Mouse (Mus musculus): ENCODE data around the gene Gclc. TPM values are rescaled to one million over a fixed set of nuclear protein-coding genes. Genes with fewer than 3 reads are reported as not detected.

Gclc gene
- polyA plus RNA-seq (2014; fragmentation: Nextera tagmentation; extraction: Ambion mirVana), result 12.3 and 13.3 TPM in 2 replicates

GRCm38 (mm10) chr9:77753853-77754727, at the start of gene Gclc:
TSS of gene Gclc (plus strand) at chr9:77754535.
- peak within 1 kb of the TSS; percentile 83 for H3K4me3 ChIP-seq (ENCODE audit: low read depth, low read length)
- H3K27ac ChIP-seq (ENCODE audit: low read depth, low read length), result peak within 1 kb of the TSS; percentile 88
- no peaks in the 10 kb centered on the region for H3K27me3 ChIP-seq (ENCODE audit: control insufficient read depth, insufficient read depth, low read length)
- peak within 1 kb of the TSS; percentile 80 for H3K9ac ChIP-seq (ENCODE audit: low read depth, low read length)
- no peaks in the 10 kb centered on the region for H3K9me3 ChIP-seq (replicated peaks; ENCODE audit: control insufficient read depth, low read length)
- peaks cover 3% of the 10 kb centered on the region; the same call in 1 of the 2 replicates for H3K4me1 ChIP-seq (ENCODE audit: control insufficient read depth, insufficient read depth, low read length)
- 12% methylated on average over 34 of the region's 54 CpGs for WGBS (ENCODE audit: insufficient replicate concordance)
- H3K4me2 ChIP-seq, result peak within 1 kb of the TSS; percentile 82
- no peaks in the 10 kb centered on the region for H3K36me3 ChIP-seq (ENCODE audit: control insufficient read depth, insufficient read depth, low read length)
- ATAC-seq (replicated peaks; ENCODE audit: insufficient number of reproducible peaks, low FRiP score, low TSS enrichment), result peak; percentile 85

- Histone ChIP-seq H3K9me3 (replicated peaks; ENCODE audit: control insufficient read depth, low read length) (no peaks in the 10 kb centered on the region), H3K27me3 (ENCODE audit: control insufficient read depth, insufficient read depth, low read length) (no peaks in the 10 kb centered on the region), H3K4me3 (ENCODE audit: low read depth, low read length) (no peak overlapping the region), H3K27ac (ENCODE audit: low read depth, low read length) (no peak overlapping the region), H3K9ac (ENCODE audit: low read depth, low read length) (no peak overlapping the region), H3K36me3 (ENCODE audit: control insufficient read depth, insufficient read depth, low read length) (no peaks in the 10 kb centered on the region), H3K4me1 (ENCODE audit: control insufficient read depth, insufficient read depth, low read length) (no peaks in the 10 kb centered on the region), H3K4me2 (no peak overlapping the region)
- ATAC-seq (replicated peaks; ENCODE audit: insufficient number of reproducible peaks, low FRiP score, low TSS enrichment), result no peak
- 68% methylated on average over 6 of the region's 6 CpGs for WGBS (ENCODE audit: insufficient replicate concordance)
Measured at GRCm38 (mm10) chr9:77706515-77706914, 47.8 kb upstream of the Gclc start.

- Histone ChIP-seq H3K36me3 (ENCODE audit: control insufficient read depth, insufficient read depth, low read length) (no peaks in the 10 kb centered on the region), H3K4me1 (ENCODE audit: control insufficient read depth, insufficient read depth, low read length) (no peaks in the 10 kb centered on the region), H3K4me2 (no peak overlapping the region), H3K9me3 (replicated peaks; ENCODE audit: control insufficient read depth, low read length) (no peaks in the 10 kb centered on the region), H3K9ac (ENCODE audit: low read depth, low read length) (no peak overlapping the region), H3K27me3 (ENCODE audit: control insufficient read depth, insufficient read depth, low read length) (no peaks in the 10 kb centered on the region), H3K4me3 (ENCODE audit: low read depth, low read length) (no peak overlapping the region), H3K27ac (ENCODE audit: low read depth, low read length) (no peak overlapping the region)
- WGBS (ENCODE audit: insufficient replicate concordance), result 77% methylated on average over 9 of the region's 9 CpGs
- ATAC-seq (replicated peaks; ENCODE audit: insufficient number of reproducible peaks, low FRiP score, low TSS enrichment), result no peak
Measured at GRCm38 (mm10) chr9:77707433-77708139, 46.7 kb upstream of the Gclc start.

DNA sequence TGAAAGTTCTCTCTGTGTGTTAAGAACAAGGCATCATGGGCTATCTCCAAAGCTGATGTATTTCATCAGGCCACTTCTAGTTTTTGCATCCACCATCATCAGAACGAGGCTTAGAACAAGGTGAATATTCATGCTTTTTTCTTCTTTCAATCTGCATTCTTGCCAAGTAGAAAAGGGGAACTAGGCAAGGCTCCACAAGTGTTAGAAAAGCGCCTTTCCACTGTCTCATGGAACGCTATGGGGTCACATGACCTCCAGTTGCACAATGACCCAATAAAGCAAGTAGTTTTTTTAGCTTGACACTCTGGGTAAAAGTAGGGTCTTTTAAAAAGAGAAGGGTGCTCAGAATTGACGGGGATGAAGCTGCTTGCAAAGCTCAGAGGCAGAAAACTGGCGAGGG, 45.4 kb upstream of the Gclc start:
- Histone ChIP-seq H3K9me3 (replicated peaks; ENCODE audit: control insufficient read depth, low read length) (no peaks in the 10 kb centered on the region), H3K36me3 (ENCODE audit: control insufficient read depth, insufficient read depth, low read length) (no peaks in the 10 kb centered on the region), H3K4me2 (no peak overlapping the region), H3K27ac (ENCODE audit: low read depth, low read length) (no peak overlapping the region), H3K4me1 (ENCODE audit: control insufficient read depth, insufficient read depth, low read length) (no peaks in the 10 kb centered on the region; the same call in 1 of the 2 replicates), H3K4me3 (ENCODE audit: low read depth, low read length) (no peak overlapping the region), H3K9ac (ENCODE audit: low read depth, low read length) (no peak overlapping the region), H3K27me3 (ENCODE audit: control insufficient read depth, insufficient read depth, low read length) (no peaks in the 10 kb centered on the region)
- no peak for ATAC-seq (replicated peaks; ENCODE audit: insufficient number of reproducible peaks, low FRiP score, low TSS enrichment)
- WGBS (ENCODE audit: insufficient replicate concordance), result 75% methylated on average over 5 of the region's 5 CpGs

DNA sequence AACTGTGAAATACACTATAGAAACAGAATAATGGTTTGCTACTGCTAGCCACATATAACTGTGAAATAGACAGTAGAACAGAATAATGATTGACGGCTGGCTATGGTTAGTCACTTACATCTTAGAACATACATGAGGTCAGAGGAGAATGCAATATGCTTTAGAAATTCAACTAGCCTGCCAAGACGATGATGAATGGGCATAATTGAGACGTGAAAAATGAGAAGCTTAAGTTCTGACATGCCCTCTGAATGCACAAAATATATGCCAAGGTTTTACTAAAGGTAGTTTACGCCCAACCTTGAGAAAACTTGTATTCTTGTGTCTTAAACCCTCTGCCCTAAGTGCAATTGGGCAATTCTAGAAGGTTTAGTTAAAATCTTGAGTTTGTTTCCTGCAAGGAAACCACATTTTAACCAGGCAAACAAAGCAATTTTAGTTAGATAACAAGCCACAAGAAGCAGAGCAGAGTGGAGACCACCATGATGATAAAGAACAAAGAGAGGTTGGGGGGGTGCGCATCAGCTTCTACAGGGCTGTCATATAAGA, 43.2 kb upstream of the Gclc start:
- ATAC-seq (replicated peaks; ENCODE audit: insufficient number of reproducible peaks, low FRiP score, low TSS enrichment), result no peak
- WGBS (ENCODE audit: insufficient replicate concordance), result 83% methylated on average over 5 of the region's 5 CpGs
- Histone ChIP-seq H3K27ac (ENCODE audit: low read depth, low read length) (no peak overlapping the region), H3K9me3 (replicated peaks; ENCODE audit: control insufficient read depth, low read length) (no peaks in the 10 kb centered on the region), H3K4me3 (ENCODE audit: low read depth, low read length) (no peak overlapping the region), H3K36me3 (ENCODE audit: control insufficient read depth, insufficient read depth, low read length) (no peaks in the 10 kb centered on the region), H3K9ac (ENCODE audit: low read depth, low read length) (no peak overlapping the region), H3K4me1 (ENCODE audit: control insufficient read depth, insufficient read depth, low read length) (no peaks in the 10 kb centered on the region; the same call in 1 of the 2 replicates), H3K4me2 (no peak overlapping the region), H3K27me3 (ENCODE audit: control insufficient read depth, insufficient read depth, low read length) (no peaks in the 10 kb centered on the region)

- no peak for ATAC-seq (replicated peaks; ENCODE audit: insufficient number of reproducible peaks, low FRiP score, low TSS enrichment)
- WGBS (ENCODE audit: insufficient replicate concordance), result 51% methylated on average over 3 of the region's 3 CpGs
Measured at GRCm38 (mm10) chr9:77712816-77713215, 41.5 kb upstream of the Gclc start.

GRCm38 (mm10) chr9:77713301-77713700, 41.0 kb upstream of the Gclc start:
- H3K36me3 ChIP-seq (ENCODE audit: control insufficient read depth, insufficient read depth, low read length), result no peaks in the 10 kb centered on the region
- no peak for ATAC-seq (replicated peaks; ENCODE audit: insufficient number of reproducible peaks, low FRiP score, low TSS enrichment)
- H3K9me3 ChIP-seq (replicated peaks; ENCODE audit: control insufficient read depth, low read length), result no peaks in the 10 kb centered on the region
- no peaks in the 10 kb centered on the region; the same call in 1 of the 2 replicates for H3K4me1 ChIP-seq (ENCODE audit: control insufficient read depth, insufficient read depth, low read length)
- no peak overlapping the region for H3K4me3 ChIP-seq (ENCODE audit: low read depth, low read length)
- H3K4me2 ChIP-seq, result no peak overlapping the region
- WGBS (ENCODE audit: insufficient replicate concordance), result 64% methylated on average over 5 of the region's 5 CpGs
- H3K27ac ChIP-seq (ENCODE audit: low read depth, low read length), result no peak overlapping the region
- H3K9ac ChIP-seq (ENCODE audit: low read depth, low read length), result no peak overlapping the region
- no peaks in the 10 kb centered on the region for H3K27me3 ChIP-seq (ENCODE audit: control insufficient read depth, insufficient read depth, low read length)

More at GRCm38 (mm10) chr9:77712816-77713215, 41.5 kb upstream of the Gclc start:
- no peak overlapping the region for H3K4me3 ChIP-seq (ENCODE audit: low read depth, low read length)
- no peak overlapping the region for H3K9ac ChIP-seq (ENCODE audit: low read depth, low read length)
- no peak overlapping the region for H3K4me2 ChIP-seq
- H3K4me1 ChIP-seq (ENCODE audit: control insufficient read depth, insufficient read depth, low read length), result no peaks in the 10 kb centered on the region; the same call in 1 of the 2 replicates
- H3K27me3 ChIP-seq (ENCODE audit: control insufficient read depth, insufficient read depth, low read length), result no peaks in the 10 kb centered on the region
- H3K27ac ChIP-seq (ENCODE audit: low read depth, low read length), result no peak overlapping the region
- no peaks in the 10 kb centered on the region for H3K36me3 ChIP-seq (ENCODE audit: control insufficient read depth, insufficient read depth, low read length)
- no peaks in the 10 kb centered on the region for H3K9me3 ChIP-seq (replicated peaks; ENCODE audit: control insufficient read depth, low read length)

GRCm38 (mm10) chr9:77715262-77715661, 39.1 kb upstream of the Gclc start:
- Histone ChIP-seq H3K4me1 (ENCODE audit: control insufficient read depth, insufficient read depth, low read length) (no peaks in the 10 kb centered on the region; the same call in 1 of the 2 replicates), H3K36me3 (ENCODE audit: control insufficient read depth, insufficient read depth, low read length) (no peaks in the 10 kb centered on the region), H3K4me3 (ENCODE audit: low read depth, low read length) (no peak overlapping the region), H3K9ac (ENCODE audit: low read depth, low read length) (no peak overlapping the region), H3K27me3 (ENCODE audit: control insufficient read depth, insufficient read depth, low read length) (no peaks in the 10 kb centered on the region), H3K9me3 (replicated peaks; ENCODE audit: control insufficient read depth, low read length) (no peaks in the 10 kb centered on the region), H3K4me2 (no peak overlapping the region), H3K27ac (ENCODE audit: low read depth, low read length) (no peak overlapping the region)
- WGBS (ENCODE audit: insufficient replicate concordance), result 89% methylated on average over 2 of the region's 2 CpGs
- no peak for ATAC-seq (replicated peaks; ENCODE audit: insufficient number of reproducible peaks, low FRiP score, low TSS enrichment)
